Mouse (Mus musculus) erythroblast, embryonic 14.5 days (primary cell): Measurements from ENCODE around the gene Gm10100.
"Not testable (repeated sequence)": the region's sequence is repeated elsewhere in the genome, so short reads cannot be mapped to it uniquely, and the experiment has no call there.

Source experiments
- GATA1 ChIP-seq: IDR thresholded peaks from 2 replicates; pipeline ENCODE4 v1.6.1; 2012; ENCODE audit warnings: low read length, inconsistent platforms, mixed read lengths
- TAL1 ChIP-seq: IDR thresholded peaks from 3 replicates; pipeline ENCODE4 v1.6.1; 2012; ENCODE audit warnings: low read length, inconsistent platforms, mixed read lengths

- not testable (repeated sequence) for TF ChIP-seq GATA1, TAL1
Observed at GRCm38 (mm10) chr10:77772142-77772541, 45.9 kb downstream of the Gm10100 start.
